Mouse (Mus musculus): Measurements from ENCODE around the gene Cd72.
A peak's percentile ranks its signal among the peaks of the same experiment; 100 is the strongest.

The Cd72 gene

DNA sequence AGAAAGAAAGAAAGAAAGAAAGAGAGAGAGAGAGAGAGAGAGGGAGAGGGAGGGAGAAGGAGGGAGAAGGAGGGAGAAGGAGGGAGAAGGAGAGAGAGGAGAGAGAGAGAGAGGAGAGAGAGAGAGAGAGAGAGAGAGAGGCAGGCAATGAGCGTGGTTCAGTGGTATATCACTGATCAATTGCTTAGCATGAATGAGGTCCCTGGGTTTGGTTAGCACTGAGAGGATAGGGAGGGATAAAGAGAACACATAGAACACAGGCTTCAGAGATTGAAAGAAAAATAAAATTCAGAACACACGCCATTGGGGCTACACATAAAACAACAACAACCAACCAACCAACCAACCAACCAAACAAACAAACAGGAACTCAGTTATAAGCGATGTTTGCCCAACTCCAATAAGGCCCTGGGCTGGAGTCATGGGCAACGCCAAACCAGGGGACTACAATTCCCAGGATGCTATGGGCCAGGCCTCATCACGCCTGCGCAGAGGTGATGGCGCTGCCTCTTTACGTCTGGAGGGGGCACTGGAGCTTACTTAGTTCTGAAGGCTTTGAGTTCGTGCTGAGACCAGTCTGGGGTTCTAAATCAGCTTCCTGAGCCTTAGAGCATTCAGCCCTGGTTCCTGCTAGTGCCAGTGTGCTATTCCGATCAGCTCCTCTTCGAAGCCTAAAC is 23.6 kb upstream of the Cd72 start:
- DNase-seq, result peak; percentile 91 to 92

DNA sequence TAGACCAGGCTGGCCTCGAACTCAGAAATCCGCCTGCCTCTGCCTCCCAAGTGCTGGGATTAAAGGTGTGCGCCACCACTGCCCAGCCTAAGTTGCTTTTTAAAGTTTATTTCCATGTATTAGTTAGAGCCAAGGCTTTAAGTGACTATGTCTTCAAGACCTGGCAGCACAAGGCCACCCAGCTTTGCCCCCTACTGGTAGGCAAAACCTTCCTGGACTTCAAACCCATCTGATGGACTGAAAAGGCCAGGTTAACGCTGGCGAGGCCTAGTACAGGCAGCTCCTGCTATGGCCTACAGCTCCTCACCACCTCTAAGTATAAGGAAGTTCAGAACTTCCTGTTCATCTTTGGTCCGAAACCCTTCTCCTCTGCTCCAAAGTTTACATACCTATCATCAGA is 22.2 kb upstream of the Cd72 start:
- no peak for DNase-seq

DNA sequence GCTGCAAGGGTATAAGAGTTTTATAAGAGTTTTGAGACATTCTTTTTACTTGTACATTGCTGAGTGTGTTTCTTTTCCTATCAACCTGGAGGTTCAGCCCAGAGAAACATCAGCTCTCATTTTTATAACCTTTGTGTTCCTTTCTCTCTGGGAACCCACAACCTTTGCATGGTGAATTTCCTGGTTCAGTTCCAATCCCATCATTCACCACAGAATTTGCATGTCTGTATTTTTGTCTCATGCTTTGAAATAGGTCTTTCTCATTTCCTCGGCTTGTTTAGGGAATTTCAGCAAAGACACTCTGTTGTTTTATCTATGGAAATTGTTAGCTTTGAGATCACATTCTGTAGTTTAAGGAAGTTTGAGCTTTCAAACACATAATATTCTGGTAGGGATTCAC is 19.2 kb upstream of the Cd72 start:
- DNase-seq, result no peak

DNA sequence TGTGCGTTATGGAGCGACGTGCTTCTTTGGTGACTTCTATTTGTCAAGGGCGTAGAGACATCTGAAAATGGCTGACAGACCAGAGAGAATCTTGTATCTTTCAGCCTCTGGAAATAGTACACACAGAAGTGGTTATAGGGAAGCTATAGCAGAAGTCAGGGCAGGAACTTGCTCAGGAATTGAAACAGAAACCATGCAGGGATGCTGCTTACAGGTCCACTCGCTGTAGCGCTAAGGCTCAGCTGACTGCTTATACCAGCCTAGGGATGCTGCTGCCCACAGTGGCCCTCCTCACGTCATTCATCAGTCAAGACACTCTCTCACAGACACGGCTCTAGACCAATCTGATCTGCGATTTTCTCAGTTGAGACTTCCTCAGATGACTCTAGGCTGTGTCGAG is 15.9 kb upstream of the Cd72 start:
- DNase-seq, result no peak

DNA sequence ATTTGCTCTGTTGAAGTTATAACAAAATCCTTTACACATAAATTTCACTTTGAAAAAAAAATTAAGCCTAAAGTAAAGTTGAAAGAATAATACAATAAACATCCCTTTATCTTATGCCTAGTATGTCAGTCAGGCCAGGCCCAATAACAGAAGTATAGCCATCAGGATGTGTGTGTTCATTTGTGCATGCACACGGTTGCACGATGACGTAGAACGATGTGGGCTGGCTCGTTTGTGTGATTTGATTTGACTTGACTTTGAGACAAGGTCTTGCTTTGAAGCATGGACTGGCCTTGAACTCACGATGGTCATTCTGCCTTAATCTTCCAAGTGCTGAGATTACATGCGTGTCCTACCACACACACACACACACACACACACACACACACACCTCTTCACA is 12.4 kb upstream of the Cd72 start:
- no peak for DNase-seq

DNA sequence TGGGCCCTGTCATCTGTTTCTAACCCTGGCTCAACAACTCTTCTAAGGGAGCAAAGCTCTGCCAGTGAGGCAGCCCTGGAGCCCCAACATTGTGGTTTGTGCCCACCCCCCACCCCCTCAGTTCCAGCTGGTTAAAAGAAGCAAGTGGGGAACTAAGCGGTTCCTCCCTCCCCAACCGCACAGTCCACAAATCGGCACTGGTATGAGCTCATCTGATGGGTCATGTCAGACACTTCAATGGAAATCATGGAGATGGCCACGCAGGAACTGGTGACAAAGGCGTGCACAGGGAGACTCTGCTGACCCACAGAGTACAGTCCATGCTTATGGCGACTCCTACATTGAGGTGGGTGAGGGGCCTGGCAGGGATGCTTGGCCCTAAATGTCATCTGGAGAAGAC is 11.5 kb upstream of the Cd72 start:
- DNase-seq, result no peak

DNA sequence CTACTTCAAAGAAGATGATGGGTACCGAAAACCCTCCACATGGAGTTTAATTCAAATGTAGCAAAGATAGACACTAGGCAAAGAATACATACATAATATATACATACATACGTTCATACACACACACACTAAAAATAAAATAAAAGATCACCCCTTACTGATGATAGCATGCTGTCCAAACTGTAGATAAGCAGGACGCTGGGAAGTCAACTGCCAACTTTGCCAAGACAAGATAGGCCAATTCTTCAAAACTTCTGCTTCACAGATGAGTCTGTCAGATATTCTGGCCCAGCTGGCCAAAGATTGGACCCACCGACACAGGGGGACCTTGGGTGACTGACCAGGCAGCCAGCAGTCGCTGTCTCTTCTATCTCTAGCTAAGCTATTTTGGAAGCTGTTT is 8.7 kb upstream of the Cd72 start:
- no peak for DNase-seq

DNA sequence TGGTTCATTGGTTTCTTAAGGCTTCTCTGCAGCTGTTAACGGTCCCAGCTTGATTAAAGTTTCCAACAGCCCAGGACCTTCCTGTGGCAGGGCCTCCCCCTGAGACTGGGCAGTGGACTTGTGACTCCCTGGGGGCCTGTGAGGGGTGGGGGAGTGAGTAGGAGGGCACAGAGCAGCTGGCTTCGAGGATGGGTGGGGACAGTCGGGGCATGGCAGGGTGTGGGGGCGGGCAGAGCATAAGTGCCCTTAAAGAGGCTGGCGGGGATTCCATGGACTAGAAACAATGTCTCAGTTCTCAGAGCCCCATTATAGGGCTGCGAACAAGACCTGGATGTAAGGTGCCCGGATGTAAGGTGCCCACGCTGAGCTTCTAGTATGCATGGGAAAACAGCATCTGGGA is 2.7 kb upstream of the Cd72 start:
- peak in 1 of 2 experiments; percentile 30 for DNase-seq

DNA sequence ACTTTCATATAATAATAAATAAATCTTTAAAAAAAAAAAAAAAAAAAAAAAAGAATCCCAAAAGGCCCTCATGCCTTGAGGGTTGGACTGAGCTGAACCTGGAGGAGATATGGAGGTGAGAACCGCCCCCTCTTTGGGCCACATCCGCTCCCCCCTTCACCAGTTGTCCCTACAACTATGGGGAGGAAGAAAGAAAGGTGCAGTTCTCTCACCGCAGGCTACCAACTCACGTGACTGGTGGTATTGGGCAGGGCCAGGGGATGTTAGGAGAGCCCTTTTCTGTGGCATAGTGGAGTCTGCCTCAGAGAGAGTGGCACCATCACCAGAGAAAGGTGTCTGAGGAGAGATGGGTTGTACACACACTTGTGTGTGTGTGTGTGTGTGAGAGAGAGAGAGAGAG is 2.0 kb upstream of the Cd72 start:
- no peak for DNase-seq

DNA sequence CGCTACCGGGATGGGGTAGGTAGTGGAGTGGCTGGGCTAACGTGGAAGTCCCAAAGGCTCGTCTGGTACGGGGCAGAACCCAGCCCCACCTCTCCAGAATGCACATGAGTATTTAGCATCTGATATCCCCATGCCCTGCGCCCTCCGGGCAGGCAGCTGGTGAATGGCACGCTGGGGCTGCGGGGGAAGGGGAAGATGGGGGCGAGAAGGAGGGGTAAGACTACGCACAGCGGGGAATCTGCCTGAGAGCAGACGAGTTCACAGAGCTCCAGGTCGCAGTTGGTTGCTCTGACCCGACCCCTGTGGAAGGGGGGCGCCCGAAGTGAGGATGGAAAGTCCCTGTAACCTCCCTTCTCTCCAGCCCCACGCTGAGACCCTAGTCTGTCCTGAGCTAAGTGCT is 1.0 kb downstream of the Cd72 start:
- DNase-seq, result no peak

DNA sequence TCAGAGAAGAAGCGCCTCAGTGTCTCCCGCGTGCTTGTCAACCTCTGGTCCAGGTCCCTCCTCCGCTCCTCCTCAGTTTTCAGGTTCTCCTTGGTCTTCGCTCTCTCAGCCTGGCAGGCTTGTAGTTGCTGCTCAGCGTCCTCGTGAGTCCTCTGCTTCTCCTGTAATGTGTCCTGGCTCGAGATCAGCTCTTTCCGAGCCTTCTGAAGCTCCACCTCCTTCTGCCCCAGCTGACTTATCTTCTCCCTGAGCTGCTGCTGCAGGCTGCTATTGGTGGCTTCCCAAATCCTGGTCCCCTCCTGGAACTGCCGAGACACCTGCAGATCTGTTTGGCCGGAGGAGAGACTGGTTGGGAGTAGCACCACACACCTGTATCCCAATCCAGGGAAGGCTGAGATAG is 2.1 kb downstream of the Cd72 start:
- DNase-seq, result no peak

DNA sequence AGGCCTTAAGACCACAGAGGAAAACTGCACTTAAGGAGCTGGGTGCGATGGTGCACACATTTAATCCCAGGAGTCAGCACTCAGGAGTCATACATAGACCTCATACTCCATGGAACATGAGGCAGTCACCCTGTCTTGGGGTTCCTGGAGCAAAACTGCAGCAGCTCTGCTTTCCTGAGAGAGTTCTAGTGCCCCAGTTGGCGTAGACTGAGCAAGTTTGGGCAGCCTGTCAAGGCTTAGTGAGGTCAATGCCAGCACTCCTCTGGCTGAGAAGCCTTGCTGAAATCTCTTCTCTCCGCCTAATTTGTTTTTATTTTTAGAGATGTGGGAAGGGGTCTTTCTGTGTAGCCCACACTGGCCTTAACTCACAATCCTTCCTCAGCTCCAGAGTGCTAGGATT is 5.9 kb downstream of the Cd72 start:
- DNase-seq, result no peak

DNA sequence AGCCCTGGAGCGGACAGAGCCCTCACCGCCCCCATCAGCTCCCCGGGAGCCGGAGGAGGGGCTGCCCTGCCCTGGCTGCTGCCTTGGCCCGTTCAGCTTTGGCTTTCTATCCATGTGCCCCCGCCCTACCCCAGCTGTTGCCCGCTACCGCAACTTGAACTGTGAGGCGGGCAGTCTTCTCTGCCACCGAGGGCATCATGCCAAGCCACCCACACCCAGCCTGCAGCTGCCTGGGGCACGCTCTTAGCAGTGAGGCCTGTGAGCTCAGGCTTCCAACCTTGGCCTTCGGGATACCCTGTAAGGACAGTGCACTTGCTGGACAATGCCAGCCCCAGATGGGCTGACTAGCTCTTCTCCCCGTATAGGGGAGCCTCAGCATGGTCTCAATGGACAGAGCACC is 7.2 kb downstream of the Cd72 start:
- DNase-seq, result peak in 1 of 2 experiments; percentile 27

DNA sequence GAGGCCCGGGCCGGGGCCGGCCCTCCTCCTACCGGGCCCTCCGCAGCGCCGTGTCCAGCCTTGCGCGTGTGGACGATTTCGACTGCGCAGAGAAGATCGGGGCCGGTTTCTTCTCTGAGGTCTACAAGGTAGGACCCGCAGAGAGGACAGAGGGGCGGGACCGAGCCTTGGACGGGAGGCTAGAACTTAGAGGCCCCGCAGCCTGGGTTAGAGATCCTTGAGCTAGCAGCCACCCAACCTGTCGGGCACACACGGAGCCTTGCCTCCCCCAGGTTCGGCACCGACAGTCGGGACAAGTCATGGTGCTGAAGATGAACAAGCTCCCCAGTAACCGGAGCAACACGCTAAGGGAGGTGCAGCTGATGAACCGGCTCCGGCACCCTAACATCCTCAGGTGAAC is 10.9 kb downstream of the Cd72 start:
- peak in 1 of 2 experiments; percentile 44 for DNase-seq

DNA sequence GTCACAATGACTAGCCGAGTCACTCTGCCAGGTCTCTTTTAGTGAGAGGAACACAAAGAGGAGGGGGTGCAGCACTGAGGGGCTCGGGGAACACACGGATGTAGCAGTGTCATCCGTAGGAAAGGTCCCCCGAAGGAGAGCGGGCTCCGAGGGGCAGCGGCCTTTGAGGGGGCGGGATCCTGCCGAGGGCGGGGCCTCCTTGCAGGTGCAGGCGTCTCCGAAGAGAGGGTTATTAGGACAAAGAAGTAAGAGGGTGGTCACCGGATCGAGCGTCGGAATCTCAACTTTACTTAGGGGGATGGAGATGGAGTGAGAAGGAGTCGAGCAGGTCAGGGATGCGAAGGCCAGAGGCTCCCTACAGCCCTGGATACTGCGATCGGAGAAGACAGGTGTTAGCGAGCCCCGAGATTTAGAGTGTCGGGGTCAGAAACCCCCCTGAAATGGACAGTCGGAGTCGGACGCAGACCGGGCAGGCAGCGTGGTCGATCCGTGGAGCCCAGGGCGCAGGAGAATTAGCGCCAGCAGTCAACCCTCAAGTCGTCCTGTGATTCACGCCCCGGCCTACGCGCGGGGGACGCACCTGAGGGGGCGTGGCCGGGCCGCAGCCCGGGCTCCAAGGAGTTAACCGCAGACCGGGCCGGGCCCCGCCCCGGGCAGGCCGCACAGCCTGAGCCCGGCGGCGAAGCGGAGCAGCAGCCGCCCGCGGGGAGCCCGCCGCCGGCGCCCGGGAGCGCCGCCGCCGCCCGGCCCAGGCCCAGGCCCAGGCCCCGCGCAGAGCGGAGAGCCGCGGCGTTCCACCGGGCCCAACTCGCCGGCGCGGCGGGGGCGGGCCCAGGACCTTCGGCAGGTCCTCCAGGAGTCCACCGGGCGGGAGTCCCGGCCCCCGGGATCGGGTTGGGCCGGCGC is 11.7 kb downstream of the Cd72 start:
- peak; percentile 81 to 91 for DNase-seq

DNA sequence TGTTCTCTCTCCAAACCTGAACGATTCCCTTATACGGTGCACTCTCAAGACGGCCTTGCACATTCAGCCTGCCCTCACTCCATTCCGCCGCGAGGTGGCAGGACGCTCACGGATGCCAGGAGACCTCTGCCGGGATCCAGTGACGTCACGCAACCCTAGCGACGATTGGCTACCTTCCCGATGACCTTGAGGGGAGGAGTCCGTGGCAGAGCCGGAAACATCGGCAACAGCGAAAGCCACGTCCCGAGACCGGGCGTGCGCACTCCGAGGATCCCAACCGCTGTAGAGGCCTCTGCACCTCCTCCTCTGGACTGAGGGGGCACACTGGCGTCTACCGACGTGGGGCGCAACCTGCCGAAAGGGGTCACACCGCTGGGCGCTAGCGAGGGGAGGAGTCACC is 12.4 kb downstream of the Cd72 start:
- DNase-seq, result peak; percentile 99 to 100

DNA sequence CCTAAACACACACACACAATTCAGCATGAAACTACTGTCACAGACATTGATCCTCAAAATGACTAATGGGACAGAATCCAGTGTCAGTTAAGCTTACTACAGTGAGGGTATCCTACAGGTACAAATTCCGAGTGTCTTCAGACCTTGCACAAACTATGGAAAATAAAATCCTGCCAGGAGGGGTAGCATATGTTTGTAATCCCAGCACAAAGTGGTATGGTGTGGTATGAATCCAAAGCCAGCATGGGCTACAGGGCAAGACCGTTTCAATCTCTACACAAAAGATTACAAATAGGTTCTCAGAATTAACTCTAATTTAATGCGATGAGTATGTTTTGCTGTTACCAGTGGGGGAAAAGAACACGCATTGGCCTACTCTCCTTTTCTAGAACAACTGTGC is 12.8 kb downstream of the Cd72 start, which contains the start of gene Tesk1:
Gene Tesk1, plus strand, starts transcription at position 301 of the 400 bp plus-strand sequence.
- no peak for DNase-seq

DNA sequence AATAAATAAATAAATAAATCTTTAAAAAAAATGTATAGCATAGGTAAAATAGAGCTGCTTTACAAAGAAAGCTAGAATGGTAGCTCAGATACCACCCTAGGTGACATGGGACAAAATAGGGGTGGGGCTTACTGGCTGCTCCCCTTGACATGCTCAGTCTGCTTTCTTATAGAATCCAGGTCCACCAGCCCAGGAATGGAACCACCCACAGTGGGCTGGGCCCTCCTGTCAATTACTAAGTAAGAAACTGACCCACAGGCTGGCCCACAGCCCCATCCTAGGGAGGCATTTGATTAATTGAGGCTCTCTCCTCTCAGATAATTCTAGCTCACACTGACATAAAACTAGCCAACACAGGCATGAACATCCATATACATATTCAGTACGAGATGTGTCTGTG is 21.6 kb downstream of the Cd72 start:
- DNase-seq, result no peak

DNA sequence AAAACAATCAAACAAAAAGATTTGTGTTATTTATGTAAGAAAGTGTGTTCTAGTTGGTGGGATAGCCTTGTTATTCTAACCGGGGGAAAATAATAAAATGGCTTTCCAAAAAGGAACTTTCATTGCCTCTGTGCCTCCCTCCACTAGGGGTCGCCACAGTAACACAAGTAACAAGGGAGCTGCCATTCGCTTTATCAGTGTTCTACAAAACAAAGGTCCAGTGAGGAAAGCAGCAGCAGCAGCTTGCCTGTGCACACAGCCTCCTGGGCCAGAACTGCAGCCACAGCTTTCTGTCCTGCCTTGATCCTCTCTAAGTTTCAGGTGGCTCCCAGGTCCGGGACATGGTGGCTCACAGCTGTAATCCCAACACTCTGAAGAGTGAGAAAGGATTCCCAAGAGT is 22.7 kb downstream of the Cd72 start:
- DNase-seq, result peak; percentile 75 to 87

DNA sequence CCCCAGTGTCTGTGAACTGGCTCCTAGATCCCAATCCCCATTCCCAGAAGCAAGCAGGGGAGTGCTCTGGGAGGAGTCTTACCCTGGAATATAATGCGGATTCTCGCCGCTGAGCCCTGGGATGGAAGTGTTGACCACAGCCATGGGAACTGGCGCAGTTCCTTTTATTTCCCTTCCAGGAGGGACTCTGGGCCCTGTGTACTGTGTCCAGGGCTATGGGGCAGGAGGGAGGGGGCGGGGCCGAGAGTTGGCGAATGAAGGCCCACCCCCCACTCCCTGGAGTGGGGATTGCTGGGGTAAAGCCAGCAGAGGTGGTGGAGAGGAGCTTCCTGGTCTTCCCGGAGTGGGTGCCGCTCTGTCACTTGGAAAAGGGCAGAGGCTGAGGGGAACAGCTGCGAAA is 25.5 kb downstream of the Cd72 start, which contains the start of gene Fam166b:
Gene Fam166b, minus strand, starts transcription at position 189 of the 400 bp plus-strand sequence.
- peak; percentile 59 to 72 for DNase-seq

DNA sequence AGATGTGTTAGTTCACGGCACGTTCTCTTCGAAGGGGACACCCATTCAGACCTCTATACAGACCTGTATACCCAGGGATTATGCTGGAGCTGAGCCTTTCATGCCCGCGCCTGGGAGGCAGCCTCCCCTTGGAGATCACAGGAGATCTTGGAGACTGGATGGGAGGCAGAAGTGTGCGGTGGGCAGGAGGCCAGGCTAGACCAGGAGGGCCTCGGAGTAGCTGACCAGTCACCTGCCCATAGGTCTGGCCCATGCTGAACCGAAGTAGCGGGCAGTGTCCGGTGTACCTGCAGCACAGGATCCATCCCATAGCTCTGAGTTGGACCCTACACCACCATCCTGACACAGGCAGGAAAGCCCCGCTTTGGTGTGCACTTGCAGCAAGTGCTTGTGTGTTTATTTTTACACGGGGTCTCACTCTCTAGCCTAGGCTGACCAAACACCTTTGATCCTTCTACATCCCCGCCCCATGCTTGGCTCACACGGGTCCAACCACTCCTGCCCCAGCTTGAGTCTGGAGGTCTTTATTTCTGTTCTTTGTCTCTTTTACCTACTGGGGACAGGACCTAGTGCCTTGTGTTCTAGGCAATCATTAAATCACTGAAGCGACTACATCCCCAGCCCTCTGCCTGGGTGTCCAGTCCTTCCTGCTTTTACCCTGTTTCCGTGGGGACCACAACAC is 26.1 kb downstream of the Cd72 start:
- no peak for DNase-seq

DNA sequence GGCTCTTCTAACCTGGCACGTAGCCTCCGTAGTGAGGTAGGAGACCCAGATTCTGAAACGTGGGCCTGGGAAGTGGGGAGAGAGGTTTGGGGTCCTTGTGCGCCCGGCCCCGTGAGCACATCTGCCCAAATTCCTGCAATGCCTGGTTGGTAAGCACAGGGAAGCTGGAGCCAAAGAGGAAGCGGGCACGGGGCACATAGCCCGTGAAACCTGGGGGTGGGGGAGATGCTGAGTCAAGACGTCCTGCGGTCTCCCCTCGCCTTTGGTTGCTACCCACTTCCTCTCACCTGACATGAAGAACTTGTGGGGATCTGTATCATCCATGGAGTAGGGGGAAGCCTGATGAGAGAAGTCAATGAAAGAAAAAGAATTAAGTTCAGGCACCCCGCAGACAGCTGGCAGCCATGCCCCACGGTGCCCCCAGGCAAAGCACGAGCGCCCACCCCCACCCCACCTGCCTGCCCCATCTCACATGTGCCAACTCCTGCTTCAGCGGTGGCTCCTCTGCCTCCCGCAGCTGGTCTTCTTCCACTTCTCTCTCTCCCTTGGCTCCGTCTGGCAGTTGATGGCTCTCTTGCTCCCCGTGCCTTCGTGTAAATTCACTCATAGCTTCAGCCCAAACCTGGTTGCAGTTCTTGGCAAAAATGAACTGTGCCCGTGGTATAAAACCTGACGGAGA is 26.8 kb downstream of the Cd72 start:
- no peak for DNase-seq

DNA sequence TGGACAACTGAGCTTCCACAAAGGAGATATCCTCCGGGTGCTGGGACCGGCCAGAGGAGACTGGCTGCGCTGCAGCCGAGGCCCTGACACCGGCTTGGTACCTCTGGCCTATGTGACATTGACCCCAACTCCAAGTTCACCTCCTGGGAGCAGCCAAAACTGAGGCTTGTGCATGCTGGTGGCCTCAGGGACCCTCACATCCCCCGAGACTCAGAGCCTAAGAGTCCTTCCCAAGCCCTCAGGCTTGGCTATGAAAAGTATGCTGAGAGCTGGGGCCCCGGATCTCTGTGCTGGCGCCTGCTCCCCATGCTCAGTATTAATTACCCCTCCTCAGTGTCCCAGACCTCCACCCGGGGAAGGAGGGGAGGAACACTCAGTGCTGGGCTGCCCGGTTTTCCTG is 27.9 kb downstream of the Cd72 start:
- no peak for DNase-seq

Measured in lung, postnatal 4 days (tissue).